8 mouse cellular contexts compared by ENCODE assay signal in genomic region chr1:184731644-184732545, GRCm38 (mm10). TPM values are rescaled to one million over a fixed set of nuclear protein-coding genes. Genes with fewer than 3 reads are reported as not detected.
DNase-seq lines count a peak whose midpoint lies in the region; ATAC-seq and TF ChIP-seq lines count a peak whose summit lies in the region.

No protein-coding gene starts in this region.

- no peak for TF ChIP-seq CTCF in spleen, adult 2 months (IDR thresholded peaks at IDR 0.05; ENCODE audit: extremely low read depth, insufficient read depth, insufficient read length, insufficient replicate concordance)

- no peaks in the 10 kb centered on the region for H3K36me3 ChIP-seq in embryonic facial prominence, embryonic 14.5 days (ENCODE audit: control insufficient read depth, insufficient read depth, low read length)
- H3K36me3 ChIP-seq in heart, embryonic 12.5 days = no peaks in the 10 kb centered on the region
- H3K36me3 ChIP-seq in kidney, embryonic 16.5 days (ENCODE audit: insufficient read depth, low read length) = no peaks in the 10 kb centered on the region
- H3K36me3 ChIP-seq in spleen, adult 2 months (ENCODE audit: control insufficient read depth, insufficient read depth, low read length) = peaks cover 5% of the 10 kb centered on the region

- peak overlapping the region; percentile 60 for H3K4me3 ChIP-seq in embryonic facial prominence, embryonic 14.5 days (ENCODE audit: low read depth, low read length)
- H3K4me3 ChIP-seq in heart, embryonic 12.5 days = peak overlapping the region; percentile 61
- peak overlapping the region; percentile 60 for H3K4me3 ChIP-seq in kidney, embryonic 16.5 days (ENCODE audit: low read length)
- H3K4me3 ChIP-seq in spleen, adult 2 months (ENCODE audit: extremely low read depth, insufficient read depth, insufficient read length) = peak overlapping the region; percentile 80

- peak; percentile 56 for DNase-seq in urinary bladder, adult 2 months (ENCODE audit: low spot score)
- no peak for DNase-seq in urinary bladder, postnatal 10 days (ENCODE audit: low spot score)
- DNase-seq in embryonic facial prominence, embryonic 14.5 days (ENCODE audit: low spot score) = peak; percentile 35
- DNase-seq in lung, postnatal 4 days = peak; percentile 76 to 82
- peak in 1 of 2 experiments; percentile 58 for DNase-seq in spleen, adult 2 months (ENCODE audit: low read depth in 1 of 2, low spot score in 2 of 2)
- no peak for DNase-seq in ovary, adult 18-20 months (ENCODE audit: low spot score)

- WGBS in embryonic facial prominence, embryonic 14.5 days = under 1% methylated on average over 59 of the region's 85 CpGs
- under 1% methylated on average over 84 of the region's 85 CpGs for WGBS in heart, embryonic 12.5 days
- WGBS in kidney, embryonic 16.5 days = under 1% methylated on average over 85 of the region's 85 CpGs
- under 1% methylated on average over 85 of the region's 85 CpGs for WGBS in spleen, adult 2 months

- H3K9me3 ChIP-seq in embryonic facial prominence, embryonic 14.5 days (ENCODE audit: control insufficient read depth, low read length) = no peaks in the 10 kb centered on the region
- no peaks in the 10 kb centered on the region for H3K9me3 ChIP-seq in heart, embryonic 12.5 days (replicated peaks)
- H3K9me3 ChIP-seq in kidney, embryonic 16.5 days (ENCODE audit: low read length) = no peaks in the 10 kb centered on the region

- peak overlapping the region; percentile 84 for H3K27ac ChIP-seq in embryonic facial prominence, embryonic 14.5 days (replicated peaks; ENCODE audit: low read depth, low read length)
- peak overlapping the region; percentile 39; the same call in 1 of the 2 replicates for H3K27ac ChIP-seq in heart, embryonic 12.5 days (ENCODE audit: poor library complexity, severe bottlenecking)
- peak overlapping the region; percentile 86 for H3K27ac ChIP-seq in kidney, embryonic 16.5 days (ENCODE audit: low read length)
- peak overlapping the region; percentile 79 for H3K27ac ChIP-seq in spleen, adult 2 months (ENCODE audit: insufficient read depth, low read length)

- H3K27me3 ChIP-seq in embryonic facial prominence, embryonic 14.5 days (replicated peaks; ENCODE audit: control insufficient read depth, insufficient read depth, low read length) = peaks cover 97% of the 10 kb centered on the region
- peaks cover 72% of the 10 kb centered on the region for H3K27me3 ChIP-seq in heart, embryonic 12.5 days (replicated peaks)
- H3K27me3 ChIP-seq in kidney, embryonic 16.5 days (ENCODE audit: insufficient read depth, low read length) = peaks cover 87% of the 10 kb centered on the region
- peaks cover 9% of the 10 kb centered on the region; the same call in 1 of the 2 replicates for H3K27me3 ChIP-seq in spleen, adult 2 months (ENCODE audit: control insufficient read depth, insufficient read depth, low read length)

- no peak for TF ChIP-seq POLR2A in spleen, adult 2 months (IDR thresholded peaks at IDR 0.05; ENCODE audit: low read depth, low read length)

- H3K4me1 ChIP-seq in embryonic facial prominence, embryonic 14.5 days (ENCODE audit: control insufficient read depth, insufficient read depth, low read length) = peaks cover 16% of the 10 kb centered on the region
- H3K4me1 ChIP-seq in heart, embryonic 12.5 days (replicated peaks) = peaks cover 33% of the 10 kb centered on the region
- peaks cover 28% of the 10 kb centered on the region for H3K4me1 ChIP-seq in kidney, embryonic 16.5 days (ENCODE audit: insufficient read depth, low read length)
- H3K4me1 ChIP-seq in spleen, adult 2 months (ENCODE audit: control insufficient read depth, insufficient read depth, insufficient read length) = peaks cover 9% of the 10 kb centered on the region

- H3K4me2 ChIP-seq in embryonic facial prominence, embryonic 14.5 days (ENCODE audit: low read depth, low read length) = peak overlapping the region; percentile 93
- H3K4me2 ChIP-seq in heart, embryonic 12.5 days = peak overlapping the region; percentile 91
- peak overlapping the region; percentile 87 for H3K4me2 ChIP-seq in kidney, embryonic 16.5 days (replicated peaks; ENCODE audit: low read depth, low read length)

- peak overlapping the region; percentile 72 for H3K9ac ChIP-seq in embryonic facial prominence, embryonic 14.5 days (ENCODE audit: low read depth, low read length)
- H3K9ac ChIP-seq in heart, embryonic 12.5 days = peak overlapping the region; percentile 70
- H3K9ac ChIP-seq in kidney, embryonic 16.5 days (replicated peaks; ENCODE audit: low read length) = peak overlapping the region; percentile 69

- peak; percentile 17 for ATAC-seq in embryonic facial prominence, embryonic 14.5 days (ENCODE audit: low read depth)
- ATAC-seq in heart, embryonic 12.5 days (ENCODE audit: insufficient number of reproducible peaks, low FRiP score) = peak; percentile 43
- peak; percentile 24 for ATAC-seq in kidney, embryonic 16.5 days (ENCODE audit: low FRiP score, low TSS enrichment)

RNA-seq across cellular contexts. Expression of gene Hlx, which starts 0.5 kb away (rescaled TPM):
- polyA plus RNA-seq in urinary bladder, adult 2 months (2012; rRNA removed) = 3.6 and 4.3 TPM in 2 replicates
- 13.7 and 14.4 TPM in 2 replicates for polyA plus RNA-seq in embryonic facial prominence, embryonic 14.5 days (2014; fragmentation: Nextera tagmentation; extraction: Ambion mirVana)
- 8.7 and 8.8 TPM in 2 replicates for polyA plus RNA-seq in heart, embryonic 12.5 days (2016; fragmentation: Nextera tagmentation; extraction: Ambion mirVana)
- 12.8 and 13.2 TPM in 2 replicates for polyA plus RNA-seq in kidney, embryonic 16.5 days (2015; fragmentation: Nextera tagmentation; extraction: Ambion mirVana)
- polyA plus RNA-seq in spleen, adult 2 months (2012; rRNA removed) = 24.1 and 33.9 TPM in 2 replicates

Comparison
In these comparisons a context has a peak if more than half of its experiments do, and no peak if none do; other contexts are left out.
1. DNase-seq: peak in urinary bladder, adult 2 months (single experiment), embryonic facial prominence, embryonic 14.5 days (single experiment) and lung, postnatal 4 days (2 of 2); none in urinary bladder, postnatal 10 days (single experiment) and ovary, adult 18-20 months (single experiment).
2. Peak in every context shown above with its lines, with median percentiles within 50 percentile points of each other: ATAC-seq, H3K27ac ChIP-seq, H3K4me2 ChIP-seq, H3K4me3 ChIP-seq and H3K9ac ChIP-seq.